Mouse (Mus musculus) forebrain, embryonic 14.5 days (tissue): Measurements from ENCODE around the gene Nup210l. TPM values are rescaled to one million over a fixed set of nuclear protein-coding genes. Genes with fewer than 3 reads are reported as not detected.

ENCODE experiments used
- ATAC-seq: fragments of 200-750 bp; cut with Nextera tagmentation; 2 replicates; pipeline ENCODE4 v1.8.0; 2017; ENCODE audit warnings: mild to moderate bottlenecking, moderate library complexity
- DNase-seq: peaks from one replicate; pipeline ENCODE4 v3.0.0-alpha.2; 2015; ENCODE audit warnings: low spot score
- H3K27ac ChIP-seq: fragments of 300-500 bp; sonication (generic); 2 replicates; pipeline ENCODE4 v1.5.1; 2014; ENCODE audit warnings: low read depth, mild to moderate bottlenecking, control low read depth, low read length, moderate library complexity
- H3K27me3 ChIP-seq: fragments of 300-500 bp; sonication (generic); replicated peaks from 2 replicates; pipeline ENCODE4 v1.6.1; 2014; ENCODE audit warnings: low read length, control low read depth, mixed read lengths; ENCODE audit not compliant: control insufficient read depth, insufficient read depth
- H3K36me3 ChIP-seq: fragments of 300-500 bp; sonication (generic); 2 replicates; pipeline ENCODE4 v1.6.1; 2014; ENCODE audit warnings: low read length, control low read depth; ENCODE audit not compliant: control insufficient read depth, insufficient read depth
- H3K4me1 ChIP-seq: fragments of 300-500 bp; sonication (generic); 2 replicates; pipeline ENCODE4 v1.6.1; 2014; ENCODE audit warnings: antibody characterized with exemption, low read length, control low read depth; ENCODE audit not compliant: control insufficient read depth, insufficient read depth
- H3K4me2 ChIP-seq: fragments of 300-500 bp; sonication (generic); 2 replicates; pipeline ENCODE4 v1.6.1; 2014; ENCODE audit warnings: mild to moderate bottlenecking, control low read depth, low read length
- H3K4me3 ChIP-seq: fragments of 300-500 bp; sonication (generic); 2 replicates; pipeline ENCODE4 v1.5.1; 2014; ENCODE audit warnings: low read depth, low read length, control low read depth
- H3K9ac ChIP-seq: fragments of 300-500 bp; sonication (generic); 2 replicates; pipeline ENCODE4 v1.6.1; 2014; ENCODE audit warnings: mild to moderate bottlenecking, low read length, control low read depth, moderate library complexity
- H3K9me3 ChIP-seq: fragments of 300-500 bp; sonication (generic); replicated peaks from 2 replicates; pipeline ENCODE4 v1.6.1; 2016; ENCODE audit warnings: low read length, control low read depth, mixed read lengths; ENCODE audit not compliant: control insufficient read depth
- WGBS: fragments of 180-500 bp; shearing (Covaris S2); extraction: QIAGEN DNeasy Blood & Tissue Kit; methylation state at CpG from one replicate; pipeline ENCODE4 v1.1.7; 2014; 5-methylcytosine and 5-hydroxymethylcytosine counted together
- polyA plus RNA-seq: library from polyadenylated mRNA; unstranded; fragments of >200 nt; fragmentation: Nextera tagmentation; extraction: Ambion mirVana; gene quantifications from 2 replicates; pipeline ENCODE4 v1.2.1, GENCODE M21; 2014

Gene Nup210l
- 0.28 and 0.30 TPM in 2 replicates for polyA plus RNA-seq

DNA sequence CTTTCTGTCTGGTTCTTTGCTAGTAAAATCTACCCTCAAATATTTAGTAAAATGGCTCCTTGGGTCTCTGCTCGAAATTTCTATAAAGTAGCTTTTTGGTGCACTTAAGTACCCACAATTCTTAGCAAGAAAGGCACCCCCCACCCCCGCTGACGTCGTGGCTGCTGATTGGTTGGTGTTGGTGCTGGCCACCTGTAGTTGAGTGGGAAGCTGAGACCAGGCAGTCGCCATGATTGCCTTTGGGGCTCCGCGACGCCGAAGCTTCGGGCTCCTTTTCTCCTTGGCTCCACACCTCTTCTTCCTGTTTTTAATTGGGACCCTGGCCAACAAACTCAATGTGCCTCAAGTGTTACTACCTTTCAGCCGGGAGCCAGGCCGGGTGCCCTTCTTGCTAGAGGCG, at the start of gene Nup210l:
Gene Nup210l (plus strand): TSS at position 195 of the 400 bp plus-strand sequence.
- Histone ChIP-seq H3K4me1 (no peaks in the 10 kb centered on the region), H3K4me3 (no peak within 1 kb of the TSS), H3K9ac (no peak within 1 kb of the TSS), H3K36me3 (peaks cover 16% of the 10 kb centered on the region), H3K9me3 (no peaks in the 10 kb centered on the region), H3K27me3 (no peaks in the 10 kb centered on the region), H3K27ac (no peak within 1 kb of the TSS), H3K4me2 (no peak within 1 kb of the TSS)
- no peak for DNase-seq
- WGBS = 84% methylated on average over 13 of the region's 13 CpGs
- no peak for ATAC-seq

- DNase-seq = no peak
These were observed 42.4 kb upstream of the Nup210l start for GRCm38 (mm10) chr3:90061549-90061948.

DNA sequence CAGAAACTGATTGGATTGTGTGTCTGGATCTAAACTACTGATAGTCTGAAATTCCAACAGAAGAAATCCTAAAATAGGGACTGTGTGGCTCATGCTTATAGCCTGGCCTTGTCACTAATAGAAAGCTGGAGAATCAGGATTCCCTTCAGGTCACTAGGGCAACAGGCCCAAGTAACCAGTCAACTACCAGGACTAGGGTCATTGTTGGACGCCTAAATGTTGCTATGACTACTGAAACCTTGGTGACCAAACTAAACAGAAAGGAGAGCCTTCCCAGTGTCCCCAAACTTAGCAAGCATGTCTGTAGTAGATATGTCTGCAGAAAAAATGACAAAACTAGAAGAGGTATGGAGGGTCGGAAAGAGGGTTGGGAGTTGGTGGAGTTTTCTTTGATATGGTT, 41.4 kb upstream of the Nup210l start:
- no peak overlapping the region for H3K9ac ChIP-seq
- H3K27me3 ChIP-seq = no peaks in the 10 kb centered on the region
- no peaks in the 10 kb centered on the region for H3K4me1 ChIP-seq
- H3K36me3 ChIP-seq = peaks cover 70% of the 10 kb centered on the region
- H3K27ac ChIP-seq = no peak overlapping the region
- DNase-seq (no peak), ATAC-seq (no peak)
- H3K4me3 ChIP-seq = no peak overlapping the region
- H3K4me2 ChIP-seq = no peak overlapping the region
- 74% methylated on average over 2 of the region's 2 CpGs for WGBS
- no peaks in the 10 kb centered on the region for H3K9me3 ChIP-seq

More at GRCm38 (mm10) chr3:90061549-90061948, 42.4 kb upstream of the Nup210l start:
- Histone ChIP-seq H3K9me3 (no peaks in the 10 kb centered on the region), H3K4me2 (no peak overlapping the region), H3K27me3 (no peaks in the 10 kb centered on the region), H3K4me1 (no peaks in the 10 kb centered on the region), H3K9ac (no peak overlapping the region), H3K4me3 (no peak overlapping the region), H3K36me3 (peaks cover 80% of the 10 kb centered on the region), H3K27ac (no peak overlapping the region)
- 94% methylated on average over 6 of the region's 6 CpGs for WGBS
- no peak for ATAC-seq

GRCm38 (mm10) chr3:90064383-90064782, 39.5 kb upstream of the Nup210l start:
- no peaks in the 10 kb centered on the region for H3K4me1 ChIP-seq
- H3K4me3 ChIP-seq = no peak overlapping the region
- ATAC-seq = no peak
- no peak overlapping the region for H3K4me2 ChIP-seq
- whole genome bisulfite sequencing = 81% methylated on average over 3 of the region's 3 CpGs
- no peak overlapping the region for H3K27ac ChIP-seq
- peaks cover 60% of the 10 kb centered on the region for H3K36me3 ChIP-seq
- no peaks in the 10 kb centered on the region for H3K9me3 ChIP-seq
- H3K27me3 ChIP-seq = no peaks in the 10 kb centered on the region
- H3K9ac ChIP-seq = no peak overlapping the region
- no peak for DNase-seq

- ATAC-seq = 0 out of 2 replicates have a peak, but pooled peaks have one; percentile 23
- 61% methylated on average over 3 of the region's 3 CpGs for WGBS
- no peak overlapping the region for H3K4me3 ChIP-seq
- H3K36me3 ChIP-seq = peaks cover 50% of the 10 kb centered on the region
- DNase-seq = peak; percentile 57
- H3K27me3 ChIP-seq = no peaks in the 10 kb centered on the region
- no peak overlapping the region for H3K27ac ChIP-seq
- H3K4me2 ChIP-seq = no peak overlapping the region
- H3K9me3 ChIP-seq = no peaks in the 10 kb centered on the region
- H3K9ac ChIP-seq = no peak overlapping the region
- H3K4me1 ChIP-seq = no peaks in the 10 kb centered on the region
These were observed 38.4 kb upstream of the Nup210l start for GRCm38 (mm10) chr3:90065553-90065952.

DNA sequence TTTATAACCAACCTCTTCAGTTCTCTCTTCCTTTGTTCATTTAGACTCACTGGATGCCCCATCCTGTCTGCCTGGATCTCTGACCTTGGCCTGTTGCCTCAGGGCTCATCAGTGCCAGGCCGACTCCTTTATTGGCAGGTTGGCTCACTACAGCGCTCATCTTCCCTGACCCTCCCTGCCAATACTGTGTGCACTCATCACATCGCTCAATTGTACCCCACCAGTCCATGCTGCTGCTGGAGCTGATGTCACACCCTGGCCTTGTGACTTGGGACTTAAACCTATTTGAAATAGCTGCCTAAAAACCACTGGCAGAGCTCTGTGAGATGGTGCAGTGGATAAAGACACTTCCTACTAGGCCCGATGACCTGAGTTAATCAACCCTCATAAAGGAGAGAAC, 36.1 kb upstream of the Nup210l start:
- no peaks in the 10 kb centered on the region for H3K4me1 ChIP-seq
- no peak overlapping the region for H3K4me3 ChIP-seq
- H3K9ac ChIP-seq = no peak overlapping the region
- H3K27me3 ChIP-seq = no peaks in the 10 kb centered on the region
- H3K4me2 ChIP-seq = no peak overlapping the region
- no peaks in the 10 kb centered on the region for H3K9me3 ChIP-seq
- H3K27ac ChIP-seq = no peak overlapping the region
- H3K36me3 ChIP-seq = peaks cover 28% of the 10 kb centered on the region
- no peak for DNase-seq
- 92% methylated on average over 4 of the region's 4 CpGs for WGBS
- ATAC-seq = no peak

GRCm38 (mm10) chr3:90069688-90070087, 34.2 kb upstream of the Nup210l start:
- H3K9me3 ChIP-seq = no peaks in the 10 kb centered on the region
- H3K27ac ChIP-seq = no peak overlapping the region
- no peaks in the 10 kb centered on the region for H3K4me1 ChIP-seq
- WGBS = 81% methylated on average over 7 of the region's 7 CpGs
- ATAC-seq (no peak), DNase-seq (no peak)
- H3K4me2 ChIP-seq = no peak overlapping the region
- H3K36me3 ChIP-seq = peaks cover 12% of the 10 kb centered on the region; the same call in 1 of the 2 replicates
- H3K9ac ChIP-seq = no peak overlapping the region
- no peak overlapping the region for H3K4me3 ChIP-seq
- no peaks in the 10 kb centered on the region for H3K27me3 ChIP-seq

- H3K4me3 ChIP-seq = no peak within 1 kb of the TSS
- no peaks in the 10 kb centered on the region for H3K36me3 ChIP-seq
- H3K4me2 ChIP-seq = no peak within 1 kb of the TSS
- ATAC-seq = no peak
- no peaks in the 10 kb centered on the region for H3K27me3 ChIP-seq
- H3K27ac ChIP-seq = no peak within 1 kb of the TSS
- H3K4me1 ChIP-seq = peaks cover 4% of the 10 kb centered on the region; the same call in 1 of the 2 replicates
- H3K9ac ChIP-seq = no peak within 1 kb of the TSS
- DNase-seq = no peak
- WGBS = 74% methylated on average over 4 of the region's 4 CpGs
- H3K9me3 ChIP-seq = no peaks in the 10 kb centered on the region
These were observed 31.6 kb upstream of the Nup210l start, which contains the start of gene Tpm3 for GRCm38 (mm10) chr3:90072294-90072693. Gene Tpm3, plus strand, starts transcription at chr3:90072649.

DNA sequence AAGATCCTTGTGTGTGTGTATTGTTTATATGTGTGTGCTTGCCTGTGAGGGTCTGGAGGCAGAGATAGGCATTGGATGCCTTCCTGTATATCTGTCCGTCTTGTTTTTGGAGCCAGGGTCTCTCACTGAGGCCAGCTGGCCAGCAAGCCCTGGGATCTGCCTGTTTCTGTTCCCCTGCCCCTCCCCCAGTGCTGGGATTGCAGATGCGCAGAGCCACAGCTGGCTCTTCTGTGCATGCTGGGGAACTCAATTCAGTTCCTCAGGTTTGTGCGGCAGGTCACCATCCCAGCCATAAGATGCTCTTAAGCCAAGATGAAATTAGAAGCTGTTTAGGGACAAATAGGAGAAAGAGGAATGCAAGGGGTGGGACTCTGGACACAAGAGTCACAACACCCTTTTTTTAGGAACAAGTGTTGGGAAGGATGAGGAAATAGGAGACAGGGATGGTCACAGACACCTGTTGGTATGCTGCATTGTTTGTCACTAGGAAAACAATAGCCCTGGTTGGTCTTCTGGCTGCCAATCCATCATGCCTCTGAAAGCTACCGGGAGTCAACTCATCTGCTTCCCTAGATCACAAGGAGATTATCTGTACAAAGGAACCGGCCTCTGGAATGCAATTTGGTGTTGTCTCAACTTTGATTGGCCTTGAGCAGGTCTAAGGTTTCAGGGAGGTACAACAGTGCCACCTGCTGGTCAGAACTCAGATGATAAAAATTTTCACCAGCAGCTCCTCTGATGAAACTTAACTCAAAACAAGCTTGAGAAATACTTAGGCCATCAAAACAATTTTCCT, 26.8 kb upstream of the Nup210l start:
- H3K9ac ChIP-seq = no peak overlapping the region
- no peak overlapping the region for H3K4me3 ChIP-seq
- 9% methylated on average over 5 of the region's 5 CpGs for WGBS
- H3K4me1 ChIP-seq = peaks cover 14% of the 10 kb centered on the region; the same call in 1 of the 2 replicates
- H3K4me2 ChIP-seq = no peak overlapping the region
- no peak for ATAC-seq
- H3K27me3 ChIP-seq = no peaks in the 10 kb centered on the region
- no peaks in the 10 kb centered on the region for H3K9me3 ChIP-seq
- DNase-seq = peak; percentile 86
- no peak overlapping the region for H3K27ac ChIP-seq
- no peaks in the 10 kb centered on the region for H3K36me3 ChIP-seq
